Mouse (Mus musculus): ENCODE measurements around the gene Gm43720. TPM values are rescaled to one million over a fixed set of nuclear protein-coding genes. Genes with fewer than 3 reads are reported as not detected.
"Not testable (repeated sequence)": the region's sequence is repeated elsewhere in the genome, so short reads cannot be mapped to it uniquely, and the experiment has no call there.

Gm43720 gene
- polyA plus RNA-seq, 1 experiment from 2014 or later: 0.05 TPM

- no peak overlapping the region for H3K9ac ChIP-seq (ENCODE audit: low read depth, low read length)
- no peak overlapping the region for H3K4me3 ChIP-seq (ENCODE audit: low read depth, low read length)
- no peaks in the 10 kb centered on the region for H3K36me3 ChIP-seq (ENCODE audit: control insufficient read depth, insufficient read depth, low read length)
- no peaks in the 10 kb centered on the region for H3K27me3 ChIP-seq (replicated peaks; ENCODE audit: control insufficient read depth, insufficient read depth, low read length)
- DNase-seq (ENCODE audit: low spot score): peak; percentile 62
- no peak overlapping the region for H3K4me2 ChIP-seq
- no peak overlapping the region for H3K27ac ChIP-seq (ENCODE audit: low read depth, low read length)
- ATAC-seq (replicated peaks; ENCODE audit: low FRiP score): 0 out of 2 replicates have a peak, but pooled peaks have one; percentile 49
- whole genome bisulfite sequencing: 25% methylated on average over 4 of the region's 4 CpGs
- no peaks in the 10 kb centered on the region for H3K4me1 ChIP-seq (replicated peaks; ENCODE audit: control insufficient read depth, insufficient read depth, low read length)
- peaks cover 3% of the 10 kb centered on the region; the same call in 1 of the 2 replicates for H3K9me3 ChIP-seq (ENCODE audit: control insufficient read depth, low read length)
Observed at GRCm38 (mm10) chr5:138222111-138222510, 57.6 kb downstream of the Gm43720 start.

DNA sequence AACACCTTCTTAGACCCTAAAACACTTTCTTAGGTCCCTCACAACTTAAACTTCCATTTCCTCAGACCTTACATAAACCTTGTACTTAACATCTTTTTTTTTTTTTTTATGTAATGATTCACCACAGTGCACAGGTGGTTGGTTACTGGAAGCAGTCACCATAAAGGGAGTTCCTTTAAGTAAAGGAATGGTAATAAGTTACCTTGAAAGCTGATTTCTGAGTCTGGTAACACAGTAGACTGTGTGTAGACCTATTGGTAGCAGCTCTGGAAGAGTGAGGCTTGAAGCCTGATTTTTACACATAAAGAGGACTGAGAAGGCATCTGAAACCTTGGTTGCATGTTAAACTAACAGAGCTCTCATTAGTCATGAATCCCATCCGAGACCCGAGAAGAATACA, 59.9 kb downstream of the Gm43720 start:
- no peak overlapping the region for H3K27ac ChIP-seq (ENCODE audit: low read depth, low read length)
- no peak for ATAC-seq (replicated peaks; ENCODE audit: low FRiP score)

GRCm38 (mm10) chr5:138216632-138217031, 63.1 kb downstream of the Gm43720 start:
- not testable (repeated sequence) for H3K27me3 ChIP-seq (replicated peaks; ENCODE audit: control insufficient read depth, insufficient read depth, low read length); H3K4me2 ChIP-seq; H3K9me3 ChIP-seq (ENCODE audit: control insufficient read depth, low read length); H3K4me1 ChIP-seq (replicated peaks; ENCODE audit: control insufficient read depth, insufficient read depth, low read length); H3K27ac ChIP-seq (ENCODE audit: low read depth, low read length); H3K36me3 ChIP-seq (ENCODE audit: control insufficient read depth, insufficient read depth, low read length); DNase-seq (ENCODE audit: low spot score); ATAC-seq (replicated peaks; ENCODE audit: low FRiP score); H3K9ac ChIP-seq (ENCODE audit: low read depth, low read length); H3K4me3 ChIP-seq (ENCODE audit: low read depth, low read length)
- WGBS: 95% methylated on average over 13 of the region's 13 CpGs

More for the DNA sequence above, 59.9 kb downstream of the Gm43720 start:
- H3K9me3 ChIP-seq (ENCODE audit: control insufficient read depth, low read length): peaks cover 3% of the 10 kb centered on the region; the same call in 1 of the 2 replicates
- no peaks in the 10 kb centered on the region for H3K36me3 ChIP-seq (ENCODE audit: control insufficient read depth, insufficient read depth, low read length)
- no peaks in the 10 kb centered on the region for H3K4me1 ChIP-seq (replicated peaks; ENCODE audit: control insufficient read depth, insufficient read depth, low read length)
- no peak overlapping the region for H3K4me3 ChIP-seq (ENCODE audit: low read depth, low read length)
- no peaks in the 10 kb centered on the region for H3K27me3 ChIP-seq (replicated peaks; ENCODE audit: control insufficient read depth, insufficient read depth, low read length)
- no peak overlapping the region for H3K4me2 ChIP-seq
- no peak overlapping the region for H3K9ac ChIP-seq (ENCODE audit: low read depth, low read length)
- WGBS: 64% methylated on average over 2 of the region's 2 CpGs
- DNase-seq (ENCODE audit: low spot score): no peak

Other genes starting within 250 kb of the Gm43720 start
- not detected in 2 replicates for gene Smok3c, start 226.8 kb downstream of the Gm43720 start, polyA plus RNA-seq (2014; fragmentation: Nextera tagmentation; extraction: Ambion mirVana)
- 15.8 and 18.0 TPM in 2 replicates for gene Zkscan1, start 194.9 kb downstream of the Gm43720 start, polyA plus RNA-seq (2014; fragmentation: Nextera tagmentation; extraction: Ambion mirVana)
- 33.9 TPM in 2 replicates for gene Zscan21, start 163.1 kb downstream of the Gm43720 start, polyA plus RNA-seq (2014; fragmentation: Nextera tagmentation; extraction: Ambion mirVana)
- gene Zfp113, start 124.2 kb downstream of the Gm43720 start, polyA plus RNA-seq (2014; fragmentation: Nextera tagmentation; extraction: Ambion mirVana): 8.0 and 9.0 TPM in 2 replicates
- 251 and 257 TPM in 2 replicates for gene Cops6, start 118.9 kb downstream of the Gm43720 start, polyA plus RNA-seq (2014; fragmentation: Nextera tagmentation; extraction: Ambion mirVana)
- gene Ap4m1, start 108.0 kb downstream of the Gm43720 start, polyA plus RNA-seq (2014; fragmentation: Nextera tagmentation; extraction: Ambion mirVana): 11.3 and 14.2 TPM in 2 replicates
- 308 and 341 TPM in 2 replicates for gene Mcm7, start 107.5 kb downstream of the Gm43720 start, polyA plus RNA-seq (2014; fragmentation: Nextera tagmentation; extraction: Ambion mirVana)
- gene Taf6, start 92.5 kb downstream of the Gm43720 start, polyA plus RNA-seq (2014; fragmentation: Nextera tagmentation; extraction: Ambion mirVana): 91.9 and 95.0 TPM in 2 replicates
- 36.0 and 38.7 TPM in 2 replicates for gene Cnpy4, start 92.5 kb downstream of the Gm43720 start, polyA plus RNA-seq (2014; fragmentation: Nextera tagmentation; extraction: Ambion mirVana)
- 5.8 and 6.3 TPM in 2 replicates for gene Mblac1, start 85.6 kb downstream of the Gm43720 start, polyA plus RNA-seq (2014; fragmentation: Nextera tagmentation; extraction: Ambion mirVana)
- gene Nxpe5, start 54.1 kb downstream of the Gm43720 start, polyA plus RNA-seq (2014; fragmentation: Nextera tagmentation; extraction: Ambion mirVana): not detected in 2 replicates
- 40.3 and 49.2 TPM in 2 replicates for gene Lamtor4, start 24.5 kb downstream of the Gm43720 start, polyA plus RNA-seq (2014; fragmentation: Nextera tagmentation; extraction: Ambion mirVana)
- 6.8 and 7.2 TPM in 2 replicates for gene BC037034, start 15.9 kb downstream of the Gm43720 start, polyA plus RNA-seq (2014; fragmentation: Nextera tagmentation; extraction: Ambion mirVana)
- 0.60 and 0.96 TPM in 2 replicates for gene Gal3st4, start 7.1 kb downstream of the Gm43720 start, polyA plus RNA-seq (2014; fragmentation: Nextera tagmentation; extraction: Ambion mirVana)
- gene Gpc2, start within 50 bp of the Gm43720 start, polyA plus RNA-seq (2014; fragmentation: Nextera tagmentation; extraction: Ambion mirVana): 1.9 and 2.7 TPM in 2 replicates
- 7.1 and 8.1 TPM in 2 replicates for gene Stag3, start 282 bp upstream of the Gm43720 start, polyA plus RNA-seq (2014; fragmentation: Nextera tagmentation; extraction: Ambion mirVana)
- gene Pvrig, start 62.0 kb upstream of the Gm43720 start, polyA plus RNA-seq (2014; fragmentation: Nextera tagmentation; extraction: Ambion mirVana): 0.39 and 0.47 TPM in 2 replicates
- gene Zfp157, start 161.5 kb upstream of the Gm43720 start, polyA plus RNA-seq (2014; fragmentation: Nextera tagmentation; extraction: Ambion mirVana): 16.1 TPM in 2 replicates